Mouse (Mus musculus) bone marrow macrophage, adult 2 months (primary cell): ENCODE data around the gene Nr1i2.

ENCODE experiments used
- CTCF ChIP-seq: IDR thresholded peaks from 2 replicates; pipeline ENCODE4 v1.5.1; 2012; ENCODE audit warnings: low read depth, mild to moderate bottlenecking, low read length, moderate library complexity
- POLR2A ChIP-seq: IDR thresholded peaks from 2 replicates; pipeline ENCODE4 v1.6.1; 2012; ENCODE audit warnings: mild to moderate bottlenecking, low read depth, low read length, borderline replicate concordance

- TF ChIP-seq POLR2A (no peak), CTCF (no peak)
Observed at GRCm38 (mm10) chr16:38250467-38250866, 44.2 kb downstream of the Nr1i2 start.
